In genomic region chr7:67217025-67217424, GRCm38 (mm10) we compare ENCODE assay signal across 9 mouse cellular contexts. TPM values are rescaled to one million over a fixed set of nuclear protein-coding genes. Genes with fewer than 3 reads are reported as not detected.
DNase-seq lines count a peak whose midpoint lies in the region; ATAC-seq and TF ChIP-seq lines count a peak whose summit lies in the region.
"Had no signal": no experiment of that assay in that cellular context is flagged by ENCODE, and none has a peak within 500 bp of the region (broad histone marks: within the 10 kb centered on the region; RNA-seq: fewer than 3 reads in every experiment).

No protein-coding gene starts in this region.

- no peak overlapping the region for H3K4me3 ChIP-seq in kidney, embryonic 15.5 days (replicated peaks)
- no peak overlapping the region for H3K4me3 ChIP-seq in liver, postnatal 0 days (ENCODE audit: low read depth, low read length)
- H3K4me3 ChIP-seq in small intestine, adult 2 months (ENCODE audit: low read depth, low read length), result no peak overlapping the region
- H3K4me3 ChIP-seq: neural tube, embryonic 12.5 days had no signal

- H3K4me2 ChIP-seq in kidney, embryonic 15.5 days, result no peak overlapping the region
- no peak overlapping the region for H3K4me2 ChIP-seq in liver, postnatal 0 days (ENCODE audit: low read depth, low read length)
- H3K4me2 ChIP-seq: neural tube, embryonic 12.5 days had no signal

- H3K9ac ChIP-seq in kidney, embryonic 15.5 days, result no peak overlapping the region
- H3K9ac ChIP-seq in liver, postnatal 0 days (replicated peaks), result no peak overlapping the region
- H3K9ac ChIP-seq: neural tube, embryonic 12.5 days had no signal

- DNase-seq in kidney, adult 18-20 months, result peak; percentile 73
- peak; percentile 18 for DNase-seq in ES-CJ7 (ENCODE audit: low read depth, low spot score)
- DNase-seq in adrenal gland, postnatal 25 days, result peak; percentile 79
- peak; percentile 67 for DNase-seq in gastrocnemius, postnatal 14 days
- DNase-seq in liver, postnatal 0 days, result peak; percentile 78
- DNase-seq in layer of hippocampus, adult 11-12 months (ENCODE audit: low spot score), result no peak

- WGBS in kidney, embryonic 15.5 days, result 78% methylated on average over 3 of the region's 3 CpGs
- 68% methylated on average over 3 of the region's 3 CpGs for WGBS in liver, postnatal 0 days (ENCODE audit: insufficient replicate concordance)
- 81% methylated on average over 3 of the region's 3 CpGs for WGBS in small intestine, adult 2 months

- no peak for ATAC-seq in kidney, embryonic 15.5 days (replicated peaks; ENCODE audit: low FRiP score)
- no peak for ATAC-seq in liver, postnatal 0 days

- no peaks in the 10 kb centered on the region for H3K36me3 ChIP-seq in kidney, embryonic 15.5 days
- no peaks in the 10 kb centered on the region for H3K36me3 ChIP-seq in liver, postnatal 0 days (replicated peaks; ENCODE audit: insufficient read depth, low read length)
- H3K36me3 ChIP-seq in small intestine, adult 2 months (ENCODE audit: control insufficient read depth, insufficient read depth, low read length), result no peaks in the 10 kb centered on the region
- H3K36me3 ChIP-seq: neural tube, embryonic 12.5 days had no signal

- intact Hi-C loops in gastrocnemius, postnatal 14 days (cut with DNase I; ENCODE audit: low total_unique reads), result loop anchor here (5.0 kb wide), 1 partner anchor 415 kb away; no protein-coding TSS in a partner anchor

- no peaks in the 10 kb centered on the region for H3K27me3 ChIP-seq in kidney, embryonic 15.5 days
- H3K27me3 ChIP-seq in liver, postnatal 0 days (ENCODE audit: insufficient read depth, low read length), result no peaks in the 10 kb centered on the region
- no peaks in the 10 kb centered on the region for H3K27me3 ChIP-seq in small intestine, adult 2 months (ENCODE audit: control insufficient read depth, insufficient read depth, low read length)
- H3K27me3 ChIP-seq: neural tube, embryonic 12.5 days had no signal

- peak; percentile 94 for TF ChIP-seq CTCF in liver, postnatal 0 days (IDR thresholded peaks at IDR 0.05; ENCODE audit: low read depth)
- TF ChIP-seq CTCF in small intestine, adult 2 months (IDR thresholded peaks at IDR 0.05; ENCODE audit: extremely low read depth, insufficient read length, insufficient replicate concordance, low read depth, low read length), result peak; percentile 79; the same call in 1 of the 2 replicates

- TF ChIP-seq POLR2A in small intestine, adult 2 months (IDR thresholded peaks at IDR 0.05; ENCODE audit: low read depth, low read length), result no peak

- no peaks in the 10 kb centered on the region for H3K9me3 ChIP-seq in kidney, embryonic 15.5 days (replicated peaks)
- H3K9me3 ChIP-seq in liver, postnatal 0 days (ENCODE audit: low read length), result no peaks in the 10 kb centered on the region
- H3K9me3 ChIP-seq: neural tube, embryonic 12.5 days had no signal

- H3K4me1 ChIP-seq in kidney, embryonic 15.5 days, result peaks cover 3% of the 10 kb centered on the region
- peaks cover 3% of the 10 kb centered on the region; the same call in 1 of the 2 replicates for H3K4me1 ChIP-seq in liver, postnatal 0 days (ENCODE audit: insufficient read depth)
- peaks cover 28% of the 10 kb centered on the region; the same call in 1 of the 2 replicates for H3K4me1 ChIP-seq in small intestine, adult 2 months (ENCODE audit: control insufficient read depth, insufficient read depth, insufficient read length, low read length)

- H3K27ac ChIP-seq in kidney, embryonic 15.5 days, result no peak overlapping the region
- H3K27ac ChIP-seq in liver, postnatal 0 days (ENCODE audit: low read depth), result no peak overlapping the region
- H3K27ac ChIP-seq in small intestine, adult 2 months (ENCODE audit: insufficient read depth, low read depth, low read length), result peak overlapping the region; percentile 48; the same call in 1 of the 2 replicates
- H3K27ac ChIP-seq: neural tube, embryonic 12.5 days had no signal

- TF ChIP-seq EP300 in liver, postnatal 0 days (IDR thresholded peaks at IDR 0.05; ENCODE audit: low read depth), result no peak

RNA-seq across cellular contexts. Expression of gene Lysmd4, which starts 5.3 kb away (rescaled TPM):
- polyA plus RNA-seq in kidney, embryonic 15.5 days (2015; fragmentation: Nextera tagmentation; extraction: Ambion mirVana), result 13.6 and 17.3 TPM in 2 replicates
- 11.8 and 13.4 TPM in 2 replicates for total RNA-seq in adrenal gland, postnatal 25 days (2021)
- 10 to 100 TPM; 10.1 to 10.5 TPM for total RNA-seq in gastrocnemius, postnatal 14 days (2021)
- polyA plus RNA-seq in liver, postnatal 0 days (2015; fragmentation: Nextera tagmentation; extraction: Ambion mirVana), result 3.6 and 4.2 TPM in 2 replicates
- polyA plus RNA-seq in small intestine, adult 2 months (2012; rRNA removed), result 5.8 and 13.0 TPM in 2 replicates
